Mouse (Mus musculus) liver, adult 2 months (tissue): ENCODE data around the gene Nelfe. TPM values are rescaled to one million over a fixed set of nuclear protein-coding genes. Genes with fewer than 3 reads are reported as not detected.

Experiments used
- DNase-seq: peaks from one replicate; pipeline ENCODE4 v3.0.0-alpha.2; 2011; ENCODE audit warnings: low read depth, low spot score; ENCODE audit errors: extremely low read depth
- H3K27ac ChIP-seq: fragments of 200-500 bp; replicated peaks from 2 replicates; pipeline ENCODE4 v1.5.1; 2012; ENCODE audit warnings: low read depth, mild to moderate bottlenecking, control low read depth, inconsistent platforms, low read length; ENCODE audit not compliant: insufficient read depth
- H3K27me3 ChIP-seq: fragments of 200-500 bp; 2 replicates; pipeline ENCODE4 v1.6.1; 2012; ENCODE audit warnings: mild to moderate bottlenecking, moderate library complexity, low read length, inconsistent platforms; ENCODE audit not compliant: control insufficient read depth, insufficient read depth
- H3K36me3 ChIP-seq: fragments of 200-500 bp; 2 replicates; pipeline ENCODE4 v1.6.1; 2012; ENCODE audit warnings: low read length, inconsistent platforms; ENCODE audit not compliant: control insufficient read depth, insufficient read depth
- H3K4me1 ChIP-seq: fragments of 200-500 bp; 2 replicates; pipeline ENCODE4 v1.6.1; 2011; ENCODE audit warnings: low read length; ENCODE audit not compliant: control insufficient read depth, insufficient read depth
- H3K4me3 ChIP-seq: fragments of 200-500 bp; 2 replicates; pipeline ENCODE4 v1.5.1; 2011; ENCODE audit warnings: low read depth, mild to moderate bottlenecking, control low read depth, low read length, moderate library complexity; ENCODE audit not compliant: insufficient read depth
- H3K79me2 ChIP-seq: fragments of 200-500 bp; 2 replicates; pipeline ENCODE4 v1.6.1; 2012; ENCODE audit warnings: inconsistent platforms, mild to moderate bottlenecking, low read length, moderate library complexity; ENCODE audit not compliant: control insufficient read depth, insufficient read depth
- H3K9ac ChIP-seq: fragments of 200-500 bp; 2 replicates; pipeline ENCODE4 v1.6.1; 2012; ENCODE audit warnings: low read depth, mild to moderate bottlenecking, control low read depth, inconsistent platforms, low read length
- CTCF ChIP-seq: fragments of 200-500 bp; IDR thresholded peaks from 2 replicates; pipeline ENCODE4 v1.5.1; 2011; ENCODE audit warnings: low read depth, low read length, control low read depth
- POLR2A ChIP-seq: fragments of 200-500 bp; IDR thresholded peaks from 2 replicates; pipeline ENCODE4 v1.6.1; 2011; ENCODE audit warnings: low read length, control low read depth; ENCODE audit not compliant: insufficient read depth; ENCODE audit errors: extremely low read depth
- WGBS: fragments of 180-500 bp; shearing (Covaris S2); methylation state at CpG from one replicate; pipeline ENCODE4 v1.1.7; 2018; 5-methylcytosine and 5-hydroxymethylcytosine counted together
- polyA plus RNA-seq: library from polyadenylated mRNA; depleted of rRNA; stranded (reverse); fragments of >200 nt; gene quantifications from 2 replicates; pipeline ENCODE4 v1.2.3, GENCODE M21; 2012
- total RNA-seq: library from RNA; depleted of rRNA; stranded (reverse); fragments of >200 nt; gene quantifications from 2 replicates; pipeline ENCODE4 v1.2.3, GENCODE M21; 2014

Gene Nelfe
- total and polyA plus RNA-seq, 2 experiments = 17.1 to 21.9 TPM

DNA sequence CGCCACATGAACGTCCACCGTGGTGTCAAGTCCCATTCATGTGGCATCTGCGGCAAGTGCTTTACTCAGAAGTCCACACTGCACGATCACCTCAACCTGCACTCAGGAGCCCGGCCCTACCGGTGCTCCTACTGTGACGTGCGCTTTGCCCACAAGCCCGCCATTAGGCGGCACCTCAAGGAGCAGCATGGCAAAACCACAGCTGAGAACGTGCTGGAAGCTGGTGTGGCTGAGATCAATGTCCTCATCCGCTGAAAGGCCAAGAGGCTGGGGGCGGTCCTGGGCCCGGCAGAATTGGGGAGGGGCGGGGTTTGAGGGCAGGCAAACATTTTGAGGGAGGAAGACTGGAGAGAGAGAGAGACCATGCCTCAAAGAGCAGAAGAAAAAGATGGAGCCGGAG, 46.2 kb downstream of the Nelfe start:
- Histone ChIP-seq H3K9ac (no peak overlapping the region), H3K79me2 (peaks cover 10% of the 10 kb centered on the region; the same call in 1 of the 2 replicates), H3K27me3 (no peaks in the 10 kb centered on the region), H3K4me1 (peaks cover 8% of the 10 kb centered on the region), H3K36me3 (no peaks in the 10 kb centered on the region), H3K4me3 (no peak overlapping the region), H3K27ac (no peak overlapping the region)
- no peak for TF ChIP-seq POLR2A
- TF ChIP-seq CTCF = no peak
- WGBS = 77% methylated on average over 17 of the region's 17 CpGs
- peak; percentile 28 for DNase-seq

DNA sequence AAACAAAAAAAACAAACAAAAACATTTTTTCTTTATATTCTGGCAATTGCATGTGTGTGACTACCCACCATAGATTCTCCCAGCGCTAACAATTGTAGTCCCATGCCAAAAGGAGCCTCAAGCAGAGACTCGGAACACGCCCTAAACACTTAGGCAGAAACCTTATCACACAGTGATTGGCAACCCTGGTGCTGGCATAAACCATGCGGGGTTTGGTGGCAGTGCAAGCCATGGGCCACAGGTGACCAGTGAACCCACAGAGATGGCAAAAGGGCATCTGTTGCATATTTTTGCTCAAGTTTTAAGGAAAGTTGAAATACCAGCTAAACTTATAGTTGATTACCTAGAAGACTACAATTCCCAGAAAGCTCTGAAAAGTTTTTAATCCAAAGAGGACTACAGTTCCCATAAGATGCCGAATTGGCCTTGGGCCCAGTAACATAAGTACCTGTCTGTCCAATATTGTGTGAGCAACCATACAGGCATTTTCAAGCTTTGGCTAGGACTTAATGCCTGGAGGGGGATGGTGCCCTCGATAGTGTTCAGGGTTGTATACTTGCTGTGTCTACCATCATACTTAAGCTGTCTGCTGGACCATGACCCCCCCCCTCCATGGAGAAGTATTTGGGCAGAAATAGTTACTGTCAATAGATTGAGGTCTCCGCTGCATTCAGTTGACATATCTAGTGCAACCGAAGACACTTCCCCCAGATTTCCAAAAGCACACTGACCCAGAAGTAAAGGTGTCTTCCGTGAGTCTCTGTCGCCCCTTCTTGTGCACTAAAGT, 47.4 kb downstream of the Nelfe start:
- TF ChIP-seq CTCF (no peak), POLR2A (no peak)
- H3K27ac ChIP-seq = peak overlapping the region; percentile 96
- DNase-seq = peak; percentile 56
- peaks cover 10% of the 10 kb centered on the region; the same call in 1 of the 2 replicates for H3K79me2 ChIP-seq
- no peaks in the 10 kb centered on the region for H3K36me3 ChIP-seq
- H3K4me1 ChIP-seq = peaks cover 8% of the 10 kb centered on the region
- peak overlapping the region; percentile 75 for H3K4me3 ChIP-seq
- WGBS = 13% methylated on average over 10 of the region's 10 CpGs
- peak overlapping the region; percentile 81 for H3K9ac ChIP-seq
- H3K27me3 ChIP-seq = no peaks in the 10 kb centered on the region

DNA sequence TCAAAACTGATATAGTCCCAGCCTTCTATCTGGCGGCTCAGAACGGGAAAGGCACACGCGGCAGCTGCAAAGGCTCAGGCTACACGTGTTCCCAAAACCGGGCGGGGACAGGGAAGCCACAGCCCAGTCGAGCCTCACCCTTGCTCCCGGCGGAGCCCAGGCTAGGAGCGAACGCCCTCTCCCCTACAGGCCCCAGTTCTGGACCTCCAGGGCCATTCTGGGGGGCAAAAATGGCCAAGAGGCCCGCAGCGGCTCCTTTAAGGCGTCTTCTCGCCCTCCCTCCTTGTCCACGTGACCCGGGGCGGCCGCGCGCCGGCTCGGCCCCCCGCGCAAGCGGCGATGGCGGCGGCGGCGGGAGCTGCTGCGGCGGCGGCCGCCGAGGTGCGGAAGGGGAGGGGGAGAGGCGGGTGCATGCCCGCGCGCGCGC, 48.0 kb downstream of the Nelfe start, which contains the start of the genes C2 and Ehmt2:
C2 (minus strand) TSS at position 106 of the 427 bp plus-strand sequence.
Ehmt2 (plus strand) TSS at position 310 of the 427 bp plus-strand sequence.
- H3K4me3 ChIP-seq = peak within 1 kb of the TSS; percentile 75
- H3K27me3 ChIP-seq = no peaks in the 10 kb centered on the region
- H3K27ac ChIP-seq = peak within 1 kb of the TSS; percentile 96
- TF ChIP-seq POLR2A (peak; percentile 67; the same call in 1 of the 2 replicates), CTCF (no peak)
- peaks cover 8% of the 10 kb centered on the region for H3K4me1 ChIP-seq
- H3K36me3 ChIP-seq = no peaks in the 10 kb centered on the region
- DNase-seq = peak; percentile 77
- H3K9ac ChIP-seq = peak within 1 kb of the TSS; percentile 81
- under 1% methylated on average over 43 of the region's 44 CpGs for WGBS
- peaks cover 10% of the 10 kb centered on the region; the same call in 1 of the 2 replicates for H3K79me2 ChIP-seq

- under 1% methylated on average over 26 of the region's 47 CpGs for whole genome bisulfite sequencing
- Histone ChIP-seq H3K9ac (peak overlapping the region; percentile 81), H3K4me3 (peak overlapping the region; percentile 75), H3K36me3 (no peaks in the 10 kb centered on the region), H3K79me2 (peaks cover 10% of the 10 kb centered on the region; the same call in 1 of the 2 replicates), H3K27me3 (no peaks in the 10 kb centered on the region), H3K27ac (peak overlapping the region; percentile 81; the same call in 1 of the 2 replicates), H3K4me1 (peaks cover 6% of the 10 kb centered on the region)
- no peak for DNase-seq
- TF ChIP-seq CTCF (no peak), POLR2A (no peak)
These were observed 48.5 kb downstream of the Nelfe start for GRCm38 (mm10) chr17:34898706-34899052.

DNA sequence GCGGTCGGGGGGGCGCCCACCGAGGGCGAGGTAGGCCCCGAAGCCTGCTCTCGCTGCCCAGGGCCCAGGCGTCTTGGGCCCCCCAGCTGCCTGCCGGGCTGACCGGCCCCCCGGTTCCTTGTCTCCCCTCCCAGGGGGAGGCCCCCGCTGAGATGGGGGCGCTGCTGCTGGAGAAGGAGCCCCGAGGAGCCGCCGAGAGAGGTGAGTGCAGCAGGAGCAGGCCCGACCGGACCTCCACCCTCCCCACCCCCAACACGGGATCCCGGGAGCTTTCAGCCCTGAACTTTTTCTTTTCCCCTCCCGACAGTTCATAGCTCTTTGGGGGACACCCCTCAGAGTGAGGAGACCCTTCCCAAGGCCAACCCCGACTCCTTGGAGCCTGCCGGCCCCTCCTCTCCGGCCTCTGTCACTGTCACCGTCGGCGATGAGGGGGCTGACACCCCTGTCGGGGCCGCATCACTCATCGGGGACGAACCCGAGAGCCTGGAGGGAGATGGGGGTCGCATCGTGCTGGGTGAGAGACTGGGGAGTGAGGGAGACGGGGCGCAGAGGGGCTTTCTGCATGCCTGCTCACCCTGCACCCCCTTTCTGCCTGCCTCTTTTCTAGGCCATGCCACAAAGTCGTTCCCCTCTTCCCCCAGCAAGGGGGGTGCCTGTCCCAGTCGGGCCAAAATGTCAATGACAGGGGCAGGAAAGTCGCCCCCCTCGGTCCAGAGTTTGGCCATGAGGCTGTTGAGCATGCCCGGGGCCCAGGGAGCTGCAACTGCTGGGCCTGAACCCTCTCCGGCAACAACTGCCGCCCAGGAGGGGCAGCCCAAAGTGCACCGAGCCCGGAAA, 49.1 kb downstream of the Nelfe start:
- H3K79me2 ChIP-seq = peaks cover 10% of the 10 kb centered on the region; the same call in 1 of the 2 replicates

More for the DNA sequence above, 49.1 kb downstream of the Nelfe start:
- Histone ChIP-seq H3K27ac (peak overlapping the region; percentile 81), H3K27me3 (no peaks in the 10 kb centered on the region), H3K36me3 (no peaks in the 10 kb centered on the region), H3K4me3 (peak overlapping the region; percentile 75), H3K4me1 (peaks cover 6% of the 10 kb centered on the region), H3K9ac (peak overlapping the region; percentile 81)
- WGBS = under 1% methylated on average over 38 of the region's 45 CpGs
- no peak for DNase-seq
- TF ChIP-seq CTCF (no peak), POLR2A (0 out of 2 replicates have a peak, but pooled peaks have one; percentile 23)
